Mouse (Mus musculus): Measurements from ENCODE around the gene Aff3.

Aff3 gene

GRCm38 (mm10) chr1:38332919-38333318 is 331.8 kb downstream of the Aff3 start:
- DNase-seq (ENCODE audit: low read depth, low spot score) = no peak

- no peak for DNase-seq (ENCODE audit: low read depth, low spot score)
These were observed 340.5 kb downstream of the Aff3 start for GRCm38 (mm10) chr1:38324206-38324605.

- DNase-seq (ENCODE audit: low read depth, low spot score) = no peak
These were observed 342.9 kb downstream of the Aff3 start for GRCm38 (mm10) chr1:38321861-38322260.

- no peak for DNase-seq (ENCODE audit: low read depth, low spot score)
These were observed 343.8 kb downstream of the Aff3 start for GRCm38 (mm10) chr1:38320971-38321305.

- DNase-seq (ENCODE audit: low read depth, low spot score) = no peak
These were observed 344.4 kb downstream of the Aff3 start for GRCm38 (mm10) chr1:38320126-38320970.

GRCm38 (mm10) chr1:38318614-38319013 is 346.1 kb downstream of the Aff3 start:
- no peak for DNase-seq (ENCODE audit: low read depth, low spot score)

- DNase-seq (ENCODE audit: low read depth, low spot score) = no peak
These were observed 348.8 kb downstream of the Aff3 start for GRCm38 (mm10) chr1:38315992-38316391.

GRCm38 (mm10) chr1:38310496-38310895 is 354.3 kb downstream of the Aff3 start:
- DNase-seq (ENCODE audit: low read depth, low spot score) = no peak

- DNase-seq (ENCODE audit: low read depth, low spot score) = no peak
These were observed 354.7 kb downstream of the Aff3 start for GRCm38 (mm10) chr1:38310076-38310475.

- DNase-seq (ENCODE audit: low read depth, low spot score) = no peak
These were observed 355.4 kb downstream of the Aff3 start for GRCm38 (mm10) chr1:38309341-38309740.

- no peak for DNase-seq (ENCODE audit: low read depth, low spot score)
These were observed 356.1 kb downstream of the Aff3 start for GRCm38 (mm10) chr1:38308705-38308996.

GRCm38 (mm10) chr1:38307821-38308704 is 356.7 kb downstream of the Aff3 start:
- no peak for DNase-seq (ENCODE audit: low read depth, low spot score)

GRCm38 (mm10) chr1:38307234-38307633 is 357.5 kb downstream of the Aff3 start:
- DNase-seq (ENCODE audit: low read depth, low spot score) = no peak

GRCm38 (mm10) chr1:38306146-38306545 is 358.6 kb downstream of the Aff3 start:
- DNase-seq (ENCODE audit: low read depth, low spot score) = no peak

GRCm38 (mm10) chr1:38304376-38304775 is 360.4 kb downstream of the Aff3 start:
- no peak for DNase-seq (ENCODE audit: low read depth, low spot score)

- no peak for DNase-seq (ENCODE audit: low read depth, low spot score)
These were observed 366.5 kb downstream of the Aff3 start for GRCm38 (mm10) chr1:38298291-38298690.

- no peak for DNase-seq (ENCODE audit: low read depth, low spot score)
These were observed 369.8 kb downstream of the Aff3 start for GRCm38 (mm10) chr1:38294906-38295305.

- no peak for DNase-seq (ENCODE audit: low read depth, low spot score)
These were observed 370.4 kb downstream of the Aff3 start for GRCm38 (mm10) chr1:38294336-38294695.

- no peak for DNase-seq (ENCODE audit: low read depth, low spot score)
These were observed 371.0 kb downstream of the Aff3 start for GRCm38 (mm10) chr1:38293671-38294335.

- DNase-seq (ENCODE audit: low read depth, low spot score) = no peak
These were observed 371.9 kb downstream of the Aff3 start for GRCm38 (mm10) chr1:38292851-38293250.

- DNase-seq (ENCODE audit: low read depth, low spot score) = no peak
These were observed 372.8 kb downstream of the Aff3 start for GRCm38 (mm10) chr1:38291915-38292314.

- no peak for DNase-seq (ENCODE audit: low read depth, low spot score)
These were observed 373.3 kb downstream of the Aff3 start for GRCm38 (mm10) chr1:38291497-38291896.
